Mouse (Mus musculus) brain, embryonic 14.5 days (tissue): ENCODE data around the gene Srsf4. TPM values are rescaled to one million over a fixed set of nuclear protein-coding genes. Genes with fewer than 3 reads are reported as not detected.

ENCODE experiments used
- DNase-seq: peaks from one replicate; pipeline ENCODE4 v3.0.0-alpha.2; 2011; ENCODE audit warnings: low read depth
- CTCF ChIP-seq: fragments of 200-500 bp; IDR thresholded peaks from 2 replicates; pipeline ENCODE4 v1.5.1; 2012; ENCODE audit warnings: inconsistent platforms, mild to moderate bottlenecking, moderate library complexity, borderline replicate concordance; ENCODE audit not compliant: insufficient read depth, insufficient read length; ENCODE audit errors: extremely low read depth
- POLR2A ChIP-seq: fragments of 200-500 bp; IDR thresholded peaks from 2 replicates; pipeline ENCODE4 v1.6.1; 2012; ENCODE audit warnings: mild to moderate bottlenecking, inconsistent platforms, borderline replicate concordance; ENCODE audit not compliant: poor library complexity, insufficient read depth, insufficient read length, severe bottlenecking; ENCODE audit errors: extremely low read depth
- polyA plus RNA-seq: library from polyadenylated mRNA; depleted of rRNA; stranded (reverse); fragments of >200 nt; gene quantifications from 2 replicates; pipeline ENCODE4 v1.2.3, GENCODE M21; 2012

Srsf4 gene
- polyA plus RNA-seq, 1 experiment: 117 TPM

DNA sequence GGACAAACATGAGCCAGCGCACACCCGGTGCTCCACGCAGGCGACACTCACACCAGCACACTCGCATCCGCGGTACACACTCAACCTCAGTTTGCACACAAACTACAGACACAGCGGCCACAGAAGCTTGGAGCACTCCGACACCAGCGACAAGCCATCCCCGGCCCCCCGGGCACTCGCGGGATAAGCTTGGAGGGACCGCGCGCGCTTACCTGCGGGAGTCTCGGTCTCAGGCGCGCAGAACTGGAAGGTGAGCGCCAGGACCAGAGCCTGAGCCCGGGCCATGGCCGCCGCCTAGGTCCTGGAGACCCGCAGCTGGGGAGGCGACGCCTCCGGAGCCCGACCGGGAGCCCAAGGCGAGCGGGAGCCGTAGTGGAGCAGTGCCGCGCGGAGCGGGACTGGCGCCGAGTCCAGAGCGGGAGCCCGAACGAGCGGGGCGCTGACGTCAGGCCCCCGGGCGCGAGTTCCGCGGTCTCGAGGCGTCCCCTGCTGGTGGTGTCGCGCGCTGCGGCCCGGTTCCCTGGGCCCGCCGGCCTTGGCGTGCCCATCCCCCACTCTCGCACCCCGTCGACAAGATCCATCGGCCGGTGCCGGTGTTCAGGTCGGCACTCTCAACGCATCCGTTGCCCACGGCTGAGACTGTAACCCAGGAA is 35.4 kb upstream of the Srsf4 start, which contains the start of gene Ptpru:
Ptpru (minus strand) TSS at position 417 of the 653 bp plus-strand sequence.
- DNase-seq: peak; percentile 88
- peak; percentile 47; the same call in 1 of the 2 replicates for TF ChIP-seq POLR2A
- peak; percentile 97 for TF ChIP-seq CTCF

DNA sequence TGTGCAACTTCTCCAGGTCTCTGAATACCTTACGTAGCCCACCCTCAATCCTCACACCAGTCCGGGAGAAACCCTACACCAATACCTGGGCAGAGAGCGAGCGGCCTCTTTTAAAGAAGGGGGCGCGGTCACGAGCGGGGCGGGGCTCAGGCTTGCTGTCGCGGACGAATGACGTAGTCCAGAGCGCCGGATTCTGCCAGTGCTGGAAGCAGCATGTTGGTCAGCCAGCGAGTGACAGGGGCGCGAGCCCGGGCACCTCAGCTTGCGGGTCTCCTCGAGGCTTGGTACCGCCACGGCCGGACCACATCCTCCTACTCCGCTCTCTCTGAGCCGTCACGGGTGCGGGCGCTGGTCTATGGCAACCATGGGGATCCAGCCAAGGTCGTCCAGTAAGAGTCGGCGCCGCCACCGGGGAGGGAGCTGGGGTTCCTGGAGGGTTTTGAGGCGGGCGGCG is 30.1 kb upstream of the Srsf4 start, which contains the start of gene Mecr:
Mecr (plus strand) TSS at position 181 of the 454 bp plus-strand sequence.
- no peak for TF ChIP-seq CTCF
- peak; percentile 55; the same call in 1 of the 2 replicates for TF ChIP-seq POLR2A
- DNase-seq: peak; percentile 96

DNA sequence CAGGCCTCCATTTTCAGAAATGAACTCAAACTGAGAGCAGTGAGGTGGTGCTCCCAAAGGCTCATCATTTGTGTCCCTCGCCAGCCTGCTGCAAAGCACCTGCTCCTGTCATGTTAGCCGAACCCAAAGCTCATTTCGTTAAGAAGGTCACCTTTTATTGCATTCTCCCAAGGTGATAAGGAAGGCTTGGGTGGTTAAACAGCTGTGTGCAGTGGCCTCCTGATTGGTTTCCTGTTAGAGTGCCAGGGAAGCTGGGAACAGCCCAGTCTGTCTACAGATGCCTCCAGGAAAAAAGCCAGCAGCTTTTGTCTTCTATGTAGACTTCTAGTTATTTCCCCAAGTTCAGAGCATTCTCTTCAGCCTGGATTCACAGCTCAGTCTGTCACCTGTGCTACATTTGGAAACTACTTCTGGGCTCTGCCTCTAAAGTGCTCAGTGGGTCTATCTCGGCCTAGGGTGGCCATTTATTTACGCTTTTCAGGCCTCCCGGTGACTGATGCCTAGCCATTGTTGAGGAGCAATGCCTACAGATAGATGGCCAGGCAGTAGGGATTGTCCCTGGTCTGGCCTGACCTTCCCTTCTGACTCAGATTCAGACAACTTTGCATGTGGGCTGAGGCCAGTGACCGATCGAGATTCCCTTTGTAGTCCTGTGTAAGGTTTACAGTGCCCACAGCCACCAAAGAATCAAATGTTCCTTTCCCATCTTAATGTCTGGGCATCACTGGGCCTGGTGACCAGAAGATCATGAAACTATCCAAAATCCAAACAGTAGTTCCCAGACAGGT is 27.2 kb upstream of the Srsf4 start:
- TF ChIP-seq CTCF (no peak), POLR2A (no peak)
- no peak for DNase-seq

DNA sequence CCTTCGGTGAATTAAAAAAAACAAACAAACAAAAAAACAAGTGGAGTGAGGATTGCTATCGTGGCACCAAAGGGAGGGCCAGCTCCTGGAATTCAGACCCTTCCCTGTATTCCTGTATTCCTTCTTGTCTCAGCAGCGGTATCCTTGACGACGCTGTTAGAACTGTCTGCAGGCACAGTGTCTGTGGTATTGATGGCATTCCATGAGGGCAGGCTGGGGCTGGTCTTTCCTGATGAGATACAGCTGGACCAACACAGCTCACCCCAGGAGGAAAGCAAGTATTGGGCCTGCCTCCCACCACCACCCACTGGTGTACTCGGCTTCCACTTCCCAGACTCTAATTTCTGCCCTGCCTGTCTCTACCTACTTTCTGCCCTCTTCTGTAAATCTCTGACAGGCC is 25.3 kb upstream of the Srsf4 start:
- no peak for DNase-seq
- no peak for TF ChIP-seq POLR2A

DNA sequence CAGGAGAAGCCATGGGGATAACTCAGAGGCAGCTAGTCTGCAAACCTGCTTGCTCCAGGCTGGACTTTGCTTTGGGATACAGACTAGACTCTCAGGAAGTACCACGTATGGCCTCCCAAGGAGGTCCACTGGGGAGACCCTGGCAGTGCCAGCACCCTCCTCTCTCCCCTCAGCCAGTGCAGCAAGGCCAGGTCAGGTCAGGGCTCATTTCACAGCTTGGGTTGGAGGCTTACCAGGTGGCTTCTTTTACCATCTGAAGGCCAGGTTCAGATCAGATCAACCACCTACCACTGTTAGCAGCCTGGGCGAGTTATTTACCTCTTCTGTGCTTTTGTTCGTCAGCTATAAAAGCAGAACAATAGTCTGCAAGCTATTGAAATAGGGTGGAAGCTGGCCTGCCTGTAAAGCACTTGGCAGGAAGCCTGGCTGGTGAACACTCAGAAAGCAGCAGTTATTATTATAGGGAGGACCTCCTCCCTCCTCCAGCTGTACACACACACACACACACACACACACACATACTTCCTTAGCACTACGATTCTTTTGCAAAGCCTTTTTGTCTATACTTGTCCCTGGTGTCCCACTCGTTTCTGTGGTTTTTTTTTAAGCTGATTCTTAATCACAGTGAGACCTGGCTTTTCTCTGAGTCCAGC is 23.3 kb upstream of the Srsf4 start:
- DNase-seq: peak; percentile 91
- TF ChIP-seq CTCF: no peak
- no peak for TF ChIP-seq POLR2A

DNA sequence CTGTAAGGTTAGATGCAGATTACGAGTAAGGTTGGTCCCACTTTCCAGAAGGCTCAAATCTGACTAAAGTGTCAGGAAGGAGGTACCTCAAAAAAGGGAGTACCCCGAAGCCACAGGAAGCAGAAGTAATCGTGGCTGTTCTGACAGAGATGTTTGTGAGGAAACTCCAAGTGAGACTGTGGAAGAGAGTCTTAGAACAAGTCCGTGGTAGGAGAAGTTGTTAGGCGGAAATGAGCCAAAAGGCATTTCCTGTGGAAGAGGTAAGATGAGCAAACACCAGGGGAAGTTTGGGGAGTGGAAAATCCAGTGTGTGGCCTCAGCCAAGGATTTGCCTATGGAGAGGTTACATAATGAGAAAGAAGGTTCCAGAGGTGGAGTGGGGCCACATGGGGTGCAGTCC is 18.5 kb upstream of the Srsf4 start:
- TF ChIP-seq POLR2A (no peak), CTCF (no peak)
- no peak for DNase-seq

DNA sequence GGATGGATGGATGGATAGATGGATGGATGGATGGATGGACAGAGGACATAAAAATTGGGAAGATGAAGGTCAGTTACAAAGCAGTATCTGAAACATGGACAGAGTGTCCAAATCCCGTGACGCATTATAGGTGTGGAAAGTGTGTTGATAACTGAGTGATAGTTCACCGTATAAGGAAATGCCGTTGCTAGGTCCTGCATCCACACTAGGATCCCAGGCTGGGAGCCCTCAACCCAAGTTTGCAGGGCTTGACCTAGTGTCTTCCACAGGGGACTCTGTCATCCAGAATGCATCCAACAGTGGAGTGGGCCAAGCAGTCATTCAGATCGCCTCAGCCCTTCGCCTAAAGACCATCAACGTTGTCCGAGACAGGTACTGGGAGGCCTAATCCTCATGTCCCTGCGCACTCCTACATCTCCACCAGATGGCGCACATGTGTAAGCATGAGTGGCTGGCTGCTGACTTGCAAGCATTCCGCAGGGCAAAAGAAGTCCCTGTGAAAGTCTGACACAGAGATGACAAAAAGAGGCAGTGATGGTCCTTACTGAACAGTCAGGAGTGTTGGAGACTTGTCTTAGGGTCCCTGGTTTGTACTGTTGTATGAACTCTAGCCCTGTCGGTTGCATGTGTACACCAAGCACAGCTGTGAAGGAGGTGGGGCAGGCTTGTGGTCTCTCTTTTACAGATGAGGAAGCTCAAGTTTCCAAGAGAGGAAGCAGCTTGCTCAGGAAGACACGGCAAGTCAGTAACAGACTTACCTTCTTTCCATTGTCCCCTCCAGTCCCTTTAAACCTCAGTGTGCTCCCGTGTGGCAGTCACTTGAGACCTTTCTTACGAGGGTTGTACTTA is 12.7 kb upstream of the Srsf4 start:
- DNase-seq: peak; percentile 87
- TF ChIP-seq POLR2A (no peak), CTCF (peak; percentile 96)

DNA sequence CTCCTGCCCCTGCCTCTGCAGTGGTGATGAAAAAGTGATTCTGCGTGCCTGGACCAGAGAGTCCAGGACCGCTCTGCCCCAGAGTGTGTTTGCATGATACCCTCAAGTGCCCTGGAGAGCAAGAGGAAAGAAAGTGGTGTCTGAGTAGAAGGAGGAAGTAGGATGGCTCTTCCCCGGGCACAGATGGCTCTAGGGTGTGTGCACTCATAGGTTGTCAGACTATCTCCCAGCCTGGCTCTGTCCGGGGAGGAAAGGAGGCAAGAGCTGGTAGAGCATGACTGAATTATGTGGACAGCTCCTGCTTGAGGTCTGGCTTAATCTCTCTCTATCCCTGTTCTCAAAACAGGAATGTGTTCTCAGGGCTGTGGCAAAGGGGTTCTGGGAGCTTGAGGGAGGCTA is 12.1 kb upstream of the Srsf4 start:
- TF ChIP-seq CTCF (no peak), POLR2A (no peak)
- no peak for DNase-seq

DNA sequence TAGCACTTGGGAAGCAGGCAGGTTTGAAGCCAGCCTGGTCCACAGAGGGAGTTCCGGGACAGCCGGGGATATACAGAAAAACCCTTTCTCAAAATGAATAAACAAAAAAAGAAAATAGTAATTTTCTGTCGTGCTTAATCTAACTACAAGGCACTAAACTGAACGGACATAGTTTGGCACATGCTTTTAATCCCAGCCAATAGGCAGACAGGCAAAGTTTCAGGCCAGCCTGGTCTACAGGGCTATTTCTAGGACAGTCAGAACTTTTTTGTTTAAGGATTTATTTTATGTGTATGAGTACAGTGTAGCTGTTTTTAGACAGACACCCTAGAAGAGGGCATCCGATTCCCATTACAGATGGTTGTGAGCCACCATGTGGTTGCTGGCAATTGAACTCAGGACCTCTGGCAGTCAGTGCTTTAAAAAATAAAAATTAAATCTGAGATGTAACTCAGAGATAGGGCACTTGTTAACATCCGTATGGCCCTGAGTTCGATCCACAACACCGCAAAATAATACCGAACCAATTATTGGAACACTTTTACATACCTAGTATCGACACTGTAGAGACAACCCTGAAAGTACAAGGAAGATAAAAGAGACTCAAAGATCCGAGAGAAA is 635 bp upstream of the Srsf4 start:
- TF ChIP-seq CTCF: no peak
- TF ChIP-seq POLR2A: no peak
- peak; percentile 33 for DNase-seq

DNA sequence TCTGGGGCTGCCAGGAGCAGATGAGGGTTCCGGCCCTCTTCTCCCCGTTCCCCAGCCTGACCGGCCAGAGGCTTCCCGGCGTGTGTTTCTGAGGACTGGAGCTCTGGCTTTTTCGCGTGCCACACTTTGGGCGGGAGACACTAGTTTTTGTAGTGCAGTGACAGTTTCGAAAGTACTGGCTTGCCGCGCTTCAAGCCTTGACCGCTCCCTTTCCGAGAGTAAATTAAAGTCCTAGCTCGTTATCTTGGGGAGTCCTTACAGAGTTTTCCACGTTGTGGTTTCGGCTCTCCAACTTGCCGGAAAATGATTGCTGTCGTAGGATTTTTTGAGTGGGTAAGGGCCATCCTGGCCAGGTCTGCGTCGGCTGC is 736 bp downstream of the Srsf4 start:
- TF ChIP-seq POLR2A: no peak
- TF ChIP-seq CTCF: no peak
- DNase-seq: no peak

DNA sequence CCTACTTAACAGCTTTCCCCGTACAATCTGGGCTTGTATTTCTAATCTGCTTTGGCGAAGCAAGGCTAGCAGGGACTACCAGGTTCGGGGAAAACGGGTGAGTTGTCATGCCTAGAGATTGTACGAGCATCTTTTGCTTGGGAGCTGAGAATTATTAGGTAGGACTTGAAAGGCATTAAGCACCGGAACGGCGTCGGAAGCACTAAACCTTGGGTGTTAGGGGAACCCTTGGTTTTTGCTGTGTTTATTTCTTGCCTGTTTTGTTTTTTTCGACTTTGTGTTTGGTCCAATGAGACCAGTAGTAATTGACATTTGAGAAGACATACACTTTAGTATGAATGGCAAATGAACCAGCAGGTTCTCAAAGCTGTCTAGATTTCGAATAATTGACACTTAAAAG is 1.1 kb downstream of the Srsf4 start:
- peak; percentile 31 for DNase-seq
- TF ChIP-seq CTCF: no peak
- TF ChIP-seq POLR2A: no peak

DNA sequence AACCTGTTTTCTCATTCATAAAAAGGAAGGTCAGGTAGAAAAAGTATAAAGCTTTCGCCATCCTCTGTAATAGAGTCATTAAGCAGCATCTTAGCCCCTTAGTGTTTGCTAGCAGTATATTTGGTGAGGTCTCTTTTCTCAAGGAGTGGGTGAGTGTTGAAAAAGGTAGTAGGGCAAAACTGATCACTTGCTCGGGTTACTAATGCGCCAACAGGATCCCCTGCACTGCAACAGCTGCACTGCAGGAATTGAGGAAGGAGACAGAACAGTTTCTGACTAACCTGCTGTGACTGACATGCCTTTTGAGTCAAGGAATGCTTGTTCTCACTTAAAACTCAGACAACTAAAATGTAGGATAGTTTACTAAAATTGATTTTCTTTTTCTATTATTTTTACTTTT is 1.8 kb downstream of the Srsf4 start:
- no peak for DNase-seq
- TF ChIP-seq CTCF (no peak), POLR2A (no peak)

DNA sequence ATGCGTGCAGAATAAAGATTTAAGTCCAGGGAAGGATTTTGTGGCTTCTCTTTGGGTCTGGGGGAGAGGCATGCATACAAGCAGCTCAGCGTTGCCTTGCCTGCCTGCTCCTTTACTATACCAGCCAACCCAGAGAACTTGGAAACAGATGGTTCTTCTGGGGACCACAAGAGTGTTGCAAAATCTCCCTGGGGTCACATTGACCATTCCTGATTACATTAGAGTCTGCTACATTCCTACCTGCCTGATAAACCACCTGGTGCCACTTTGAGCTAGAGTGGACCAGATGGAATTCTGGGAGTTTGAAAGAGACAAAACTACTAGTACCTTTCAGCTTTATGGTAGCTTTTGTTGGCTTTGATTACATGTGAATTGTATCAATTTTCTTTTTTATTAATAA is 3.4 kb downstream of the Srsf4 start:
- no peak for DNase-seq

More for the DNA sequence above, 3.4 kb downstream of the Srsf4 start:
- no peak for TF ChIP-seq CTCF
- no peak for TF ChIP-seq POLR2A
